Comparison of ENCODE assay signal across 8 mouse cellular contexts in the genomic region with DNA sequence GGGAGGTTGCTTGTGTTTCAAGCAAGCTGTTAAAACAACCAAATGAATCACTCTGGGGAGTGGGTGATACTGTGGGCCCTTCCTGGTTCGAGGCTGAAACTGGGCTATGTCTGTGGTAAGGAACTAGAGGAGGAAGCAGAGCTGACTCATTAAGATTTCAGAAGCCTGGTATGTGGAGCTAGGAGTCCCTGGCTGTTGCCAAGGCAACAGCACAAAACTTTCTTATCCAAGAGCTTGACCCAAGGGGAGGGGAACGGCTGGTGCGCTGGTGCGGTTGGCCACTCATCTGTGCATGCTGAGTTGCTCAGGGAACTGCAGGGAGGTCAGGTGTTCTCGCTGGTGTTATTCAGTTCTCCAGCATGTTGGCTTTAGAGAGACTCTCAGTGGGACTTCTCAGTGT. TPM values are rescaled to one million over a fixed set of nuclear protein-coding genes. Genes with fewer than 3 reads are reported as not detected.
A peak's percentile ranks its signal among the peaks of the same experiment; 100 is the strongest.
DNase-seq lines count a peak whose midpoint lies in the region; ATAC-seq and TF ChIP-seq lines count a peak whose summit lies in the region.

No protein-coding gene starts in this region.

- peak; percentile 41 for DNase-seq in liver
- DNase-seq in liver, embryonic 11.5 days (ENCODE audit: low spot score), result no peak
- peak; percentile 37 for DNase-seq in adrenal gland, postnatal 10 days
- DNase-seq in heart, postnatal 0 days (ENCODE audit: low spot score), result peak; percentile 73
- DNase-seq in lung, postnatal 0 days (ENCODE audit: low spot score), result peak; percentile 94
- DNase-seq in thymus, adult 18-20 months, result no peak
- DNase-seq in gastrocnemius, adult 18-20 months (ENCODE audit: low spot score), result no peak

- no peak overlapping the region for H3K4me2 ChIP-seq in liver, embryonic 11.5 days
- H3K4me2 ChIP-seq in heart, postnatal 0 days (ENCODE audit: low read depth, low read length), result no peak overlapping the region
- no peak overlapping the region for H3K4me2 ChIP-seq in lung, postnatal 0 days (replicated peaks; ENCODE audit: low read depth, low read length)
- no peak overlapping the region for H3K4me2 ChIP-seq in stomach, embryonic 14.5 days (replicated peaks; ENCODE audit: low read depth, low read length)

- 29% methylated on average over 5 of the region's 5 CpGs for WGBS in liver, embryonic 11.5 days
- 34% methylated on average over 5 of the region's 5 CpGs for WGBS in heart, postnatal 0 days
- WGBS in lung, postnatal 0 days, result 22% methylated on average over 5 of the region's 5 CpGs
- WGBS in stomach, embryonic 14.5 days, result 21% methylated on average over 5 of the region's 5 CpGs

- no peak overlapping the region for H3K4me3 ChIP-seq in liver, embryonic 11.5 days (ENCODE audit: low read depth, low read length)
- no peak overlapping the region for H3K4me3 ChIP-seq in heart, postnatal 0 days (ENCODE audit: low read depth, low read length)
- H3K4me3 ChIP-seq in lung, postnatal 0 days (ENCODE audit: low read depth, low read length), result no peak overlapping the region
- H3K4me3 ChIP-seq in stomach, embryonic 14.5 days (ENCODE audit: low read depth, low read length), result no peak overlapping the region

- TF ChIP-seq EP300 in heart, postnatal 0 days (IDR thresholded peaks at IDR 0.05; ENCODE audit: low read depth), result no peak
- TF ChIP-seq EP300 in lung, postnatal 0 days (IDR thresholded peaks at IDR 0.05), result no peak

- H3K27ac ChIP-seq in liver, embryonic 11.5 days (ENCODE audit: low read depth, low read length), result no peak overlapping the region
- H3K27ac ChIP-seq in heart, postnatal 0 days (ENCODE audit: low read depth), result no peak overlapping the region
- H3K27ac ChIP-seq in lung, postnatal 0 days (ENCODE audit: low read length), result peak overlapping the region; percentile 43
- H3K27ac ChIP-seq in stomach, embryonic 14.5 days (ENCODE audit: low read length), result no peak overlapping the region

- no peaks in the 10 kb centered on the region for H3K9me3 ChIP-seq in liver, embryonic 11.5 days (ENCODE audit: control insufficient read depth, low read length)
- H3K9me3 ChIP-seq in heart, postnatal 0 days (replicated peaks; ENCODE audit: control insufficient read depth, low read length), result no peaks in the 10 kb centered on the region
- H3K9me3 ChIP-seq in lung, postnatal 0 days (ENCODE audit: low read length), result no peaks in the 10 kb centered on the region
- no peaks in the 10 kb centered on the region for H3K9me3 ChIP-seq in stomach, embryonic 14.5 days (ENCODE audit: control insufficient read depth, low read depth, low read length)

- H3K27me3 ChIP-seq in liver, embryonic 11.5 days (replicated peaks; ENCODE audit: control insufficient read depth, insufficient read depth, low read length), result no peaks in the 10 kb centered on the region
- H3K27me3 ChIP-seq in heart, postnatal 0 days (ENCODE audit: control insufficient read depth, insufficient read depth, low read length), result no peaks in the 10 kb centered on the region
- no peaks in the 10 kb centered on the region for H3K27me3 ChIP-seq in lung, postnatal 0 days (replicated peaks; ENCODE audit: insufficient read depth, low read length)
- no peaks in the 10 kb centered on the region for H3K27me3 ChIP-seq in stomach, embryonic 14.5 days (ENCODE audit: control insufficient read depth, insufficient read depth, low read length)

- ATAC-seq in liver, embryonic 11.5 days (replicated peaks; ENCODE audit: low FRiP score), result no peak
- ATAC-seq in heart, postnatal 0 days (ENCODE audit: insufficient read depth, low read depth), result peak; percentile 55
- peak; percentile 94 for ATAC-seq in lung, postnatal 0 days
- peak; percentile 58; the same call in 1 of the 2 replicates for ATAC-seq in stomach, embryonic 14.5 days (ENCODE audit: insufficient number of reproducible peaks, insufficient read depth, low FRiP score, low read depth)

- peaks cover 16% of the 10 kb centered on the region for H3K4me1 ChIP-seq in liver, embryonic 11.5 days (replicated peaks; ENCODE audit: control insufficient read depth, insufficient read depth, low read length)
- H3K4me1 ChIP-seq in heart, postnatal 0 days (ENCODE audit: control insufficient read depth, insufficient read depth), result 0 out of 2 replicates have a peak, but pooled peaks cover 7% of the 10 kb centered on the region
- no peaks in the 10 kb centered on the region; the same call in 1 of the 2 replicates for H3K4me1 ChIP-seq in lung, postnatal 0 days (ENCODE audit: insufficient read depth, low read depth, low read length)
- H3K4me1 ChIP-seq in stomach, embryonic 14.5 days (ENCODE audit: control insufficient read depth, insufficient read depth, low read length), result no peaks in the 10 kb centered on the region; the same call in 1 of the 2 replicates

- H3K36me3 ChIP-seq in liver, embryonic 11.5 days (ENCODE audit: control insufficient read depth, insufficient read depth, low read length), result no peaks in the 10 kb centered on the region
- no peaks in the 10 kb centered on the region for H3K36me3 ChIP-seq in heart, postnatal 0 days (replicated peaks; ENCODE audit: control insufficient read depth, insufficient read depth, low read length)
- H3K36me3 ChIP-seq in lung, postnatal 0 days (ENCODE audit: insufficient read depth, low read length), result no peaks in the 10 kb centered on the region
- no peaks in the 10 kb centered on the region for H3K36me3 ChIP-seq in stomach, embryonic 14.5 days (ENCODE audit: control insufficient read depth, insufficient read depth, low read length)

- no peak overlapping the region for H3K9ac ChIP-seq in liver, embryonic 11.5 days (ENCODE audit: low read depth, low read length)
- H3K9ac ChIP-seq in heart, postnatal 0 days (replicated peaks; ENCODE audit: low read depth, low read length), result no peak overlapping the region
- H3K9ac ChIP-seq in lung, postnatal 0 days (replicated peaks; ENCODE audit: low read depth), result no peak overlapping the region
- H3K9ac ChIP-seq in stomach, embryonic 14.5 days (replicated peaks; ENCODE audit: low read depth, low read length), result no peak overlapping the region

- no peak for TF ChIP-seq CTCF in heart, postnatal 0 days (IDR thresholded peaks at IDR 0.05; ENCODE audit: low read depth)
- TF ChIP-seq CTCF in lung, postnatal 0 days (IDR thresholded peaks at IDR 0.05), result 0 out of 2 replicates have a peak, but pooled peaks have one; percentile 24

RNA-seq across cellular contexts. Expression of gene Ppp2ca, which starts 18.5 kb away (rescaled TPM):
- 69.4 and 76.3 TPM in 2 replicates for polyA plus RNA-seq in liver, embryonic 11.5 days (2014; fragmentation: Nextera tagmentation; extraction: Ambion mirVana)
- 10 to 100 TPM; 67.9 to 69.5 TPM for total RNA-seq in adrenal gland, postnatal 10 days (2021)
- 68.0 and 77.5 TPM in 2 replicates for total RNA-seq in heart, postnatal 0 days (2014; rRNA removed; ENCODE audit: low replicate concordance)
- 48.8 and 53.3 TPM in 2 replicates for polyA plus RNA-seq in heart, postnatal 0 days (2015; fragmentation: Nextera tagmentation; extraction: Ambion mirVana)
- polyA plus RNA-seq in lung, postnatal 0 days (2015; fragmentation: Nextera tagmentation; extraction: Ambion mirVana), result 42.1 and 44.8 TPM in 2 replicates
- 88.3 and 91.0 TPM in 2 replicates for polyA plus RNA-seq in stomach, embryonic 14.5 days (2014; fragmentation: Nextera tagmentation; extraction: Ambion mirVana)
- total RNA-seq in gastrocnemius, adult 18-20 months (2021), result 10 to 100 TPM; 38.8 to 50.3 TPM

Comparison
In these comparisons a context has a peak if more than half of its experiments do, and no peak if none do; other contexts are left out.
1. DNase-seq: peak in liver (single experiment), adrenal gland, postnatal 10 days (single experiment), heart, postnatal 0 days (single experiment) and lung, postnatal 0 days (single experiment); none in liver, embryonic 11.5 days (single experiment), thymus, adult 18-20 months (0 of 2) and gastrocnemius, adult 18-20 months (single experiment).